Mouse (Mus musculus): ENCODE data around the gene Gfer. TPM values are rescaled to one million over a fixed set of nuclear protein-coding genes. Genes with fewer than 3 reads are reported as not detected.

Gene Gfer
- polyA plus RNA-seq, 1 experiment, result 62.8 TPM

DNA sequence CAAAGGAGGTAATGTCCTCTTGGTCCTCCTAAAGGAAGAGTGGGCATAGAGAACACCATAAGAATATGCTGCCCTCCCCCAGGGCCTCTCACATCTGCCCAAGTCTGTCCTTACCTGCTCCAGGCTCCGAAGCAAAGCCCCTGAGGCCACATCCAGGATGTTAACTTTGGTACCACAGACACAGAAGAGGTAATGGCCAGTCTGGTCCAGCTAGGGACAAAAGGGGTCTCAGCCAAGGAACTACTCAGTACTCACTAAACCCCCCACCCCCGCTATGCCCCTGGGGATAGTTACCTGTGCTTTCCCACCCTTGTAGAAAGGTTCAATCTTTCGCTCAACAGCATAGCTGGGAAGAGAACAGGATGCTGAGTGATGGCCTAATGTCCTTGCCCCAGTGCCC is 9.9 kb upstream of the Gfer start:
- Histone ChIP-seq H3K4me3 (ENCODE audit: insufficient read depth, poor library complexity, severe bottlenecking) (no peak overlapping the region), H3K27me3 (ENCODE audit: control insufficient read depth, insufficient read depth, insufficient read length) (no peaks in the 10 kb centered on the region)

DNA sequence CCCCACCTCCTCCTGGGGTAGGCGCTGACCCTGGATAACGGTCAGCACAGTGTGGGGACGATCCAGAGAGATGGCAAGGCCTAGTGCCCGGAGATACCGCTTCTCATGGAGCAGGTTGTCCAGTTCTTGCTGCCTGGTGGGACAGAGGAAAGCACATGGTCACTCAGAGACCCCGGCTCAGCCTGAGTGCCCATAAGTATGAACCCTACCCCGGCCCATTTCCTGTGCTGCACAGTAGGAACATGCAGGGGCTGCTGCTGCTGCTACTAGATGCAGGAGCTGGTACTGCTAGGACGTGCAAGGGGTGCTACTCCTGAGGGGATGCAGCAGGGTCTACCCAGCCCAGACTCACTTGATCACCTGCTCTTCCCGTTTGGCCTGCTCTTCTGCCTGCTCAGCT is 5.3 kb upstream of the Gfer start:
- no peak for TF ChIP-seq USF1 (IDR thresholded peaks at IDR 0.05; ENCODE audit: low read depth)
- TF ChIP-seq FOSL1 (IDR thresholded peaks at IDR 0.05; ENCODE audit: insufficient read depth, low read length, poor library complexity, severe bottlenecking), result no peak
- no peak for TF ChIP-seq CEBPB (IDR thresholded peaks at IDR 0.05; ENCODE audit: low read depth)
- no peak for TF ChIP-seq MAX (IDR thresholded peaks at IDR 0.05)
- no peak for TF ChIP-seq CTCF (IDR thresholded peaks at IDR 0.05; ENCODE audit: control insufficient read depth, insufficient read depth, insufficient read length)
- TF ChIP-seq MYOD1 (IDR thresholded peaks at IDR 0.05; ENCODE audit: control insufficient read depth, insufficient read length, low read depth), result no peak
- no peak for TF ChIP-seq MYOG (IDR thresholded peaks at IDR 0.05; ENCODE audit: control insufficient read depth, extremely low read depth, insufficient read length)
- peaks cover 49% of the 10 kb centered on the region for H3K36me3 ChIP-seq (ENCODE audit: control insufficient read depth, insufficient read depth)

More for the DNA sequence above, 9.9 kb upstream of the Gfer start:
- TF ChIP-seq CEBPB (IDR thresholded peaks at IDR 0.05; ENCODE audit: low read depth) (no peak), MYOG (IDR thresholded peaks at IDR 0.05; ENCODE audit: control insufficient read depth, extremely low read depth, insufficient read length) (no peak), FOSL1 (IDR thresholded peaks at IDR 0.05; ENCODE audit: insufficient read depth, low read length, poor library complexity, severe bottlenecking) (no peak), MYOD1 (IDR thresholded peaks at IDR 0.05; ENCODE audit: control insufficient read depth, insufficient read length, low read depth) (no peak), MAX (IDR thresholded peaks at IDR 0.05) (no peak), USF1 (IDR thresholded peaks at IDR 0.05; ENCODE audit: low read depth) (no peak), CTCF (IDR thresholded peaks at IDR 0.05; ENCODE audit: control insufficient read depth, insufficient read depth, insufficient read length) (no peak)
- Histone ChIP-seq H3K36me3 (ENCODE audit: control insufficient read depth, insufficient read depth) (peaks cover 40% of the 10 kb centered on the region), H3ac (ENCODE audit: control insufficient read depth, insufficient read length, low read depth) (peak overlapping the region; percentile 53), H3K79me3 (ENCODE audit: low read depth) (peaks cover 19% of the 10 kb centered on the region), H3K79me2 (ENCODE audit: control insufficient read depth, insufficient read depth) (peaks cover 25% of the 10 kb centered on the region)

DNA sequence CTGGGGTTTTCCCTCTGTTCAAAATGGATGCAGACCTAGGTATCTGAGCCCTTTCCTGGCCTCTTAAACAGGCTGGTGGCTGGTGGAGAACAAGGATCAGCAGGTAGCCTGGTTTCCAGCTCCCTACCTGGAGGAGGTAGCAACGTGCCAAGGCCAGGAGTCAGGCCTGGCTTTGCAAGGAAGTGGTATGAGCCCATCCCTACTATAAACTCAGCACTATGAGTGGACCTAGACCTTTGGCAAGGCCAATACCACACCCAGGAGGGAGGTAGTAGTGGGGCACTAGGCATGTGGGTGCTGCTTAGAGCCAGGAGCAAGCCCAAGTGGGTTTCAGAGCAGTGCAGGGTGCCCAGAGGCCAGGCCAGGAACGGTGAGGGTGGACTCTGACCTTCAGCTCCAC is 3.5 kb upstream of the Gfer start:
- H3ac ChIP-seq (ENCODE audit: control insufficient read depth, insufficient read length, low read depth), result no peak overlapping the region
- TF ChIP-seq MYOD1 (IDR thresholded peaks at IDR 0.05; ENCODE audit: control insufficient read depth, insufficient read length, low read depth), result no peak
- TF ChIP-seq FOSL1 (IDR thresholded peaks at IDR 0.05; ENCODE audit: insufficient read depth, low read length, poor library complexity, severe bottlenecking), result no peak
- no peak for TF ChIP-seq MAX (IDR thresholded peaks at IDR 0.05)
- no peak for TF ChIP-seq USF1 (IDR thresholded peaks at IDR 0.05; ENCODE audit: low read depth)
- no peak for TF ChIP-seq MYOG (IDR thresholded peaks at IDR 0.05; ENCODE audit: control insufficient read depth, extremely low read depth, insufficient read length)
- TF ChIP-seq CTCF (IDR thresholded peaks at IDR 0.05; ENCODE audit: control insufficient read depth, insufficient read depth, insufficient read length), result no peak
- TF ChIP-seq CEBPB (IDR thresholded peaks at IDR 0.05; ENCODE audit: low read depth), result no peak
- no peak overlapping the region for H3K4me3 ChIP-seq (ENCODE audit: insufficient read depth, poor library complexity, severe bottlenecking)
- H3K79me2 ChIP-seq (ENCODE audit: control insufficient read depth, insufficient read depth), result peaks cover 13% of the 10 kb centered on the region
- peaks cover 38% of the 10 kb centered on the region for H3K36me3 ChIP-seq (ENCODE audit: control insufficient read depth, insufficient read depth)
- H3K27me3 ChIP-seq (ENCODE audit: control insufficient read depth, insufficient read depth, insufficient read length), result no peaks in the 10 kb centered on the region
- peaks cover under 1% of the 10 kb centered on the region for H3K79me3 ChIP-seq (ENCODE audit: low read depth)

More for the DNA sequence above, 5.3 kb upstream of the Gfer start:
- no peak overlapping the region for H3ac ChIP-seq (ENCODE audit: control insufficient read depth, insufficient read length, low read depth)
- H3K4me3 ChIP-seq (ENCODE audit: insufficient read depth, poor library complexity, severe bottlenecking), result no peak overlapping the region
- no peaks in the 10 kb centered on the region for H3K27me3 ChIP-seq (ENCODE audit: control insufficient read depth, insufficient read depth, insufficient read length)
- peaks cover 9% of the 10 kb centered on the region for H3K79me3 ChIP-seq (ENCODE audit: low read depth)
- H3K79me2 ChIP-seq (ENCODE audit: control insufficient read depth, insufficient read depth), result peaks cover 12% of the 10 kb centered on the region

- TF ChIP-seq USF1 (IDR thresholded peaks at IDR 0.05; ENCODE audit: low read depth) (no peak), CEBPB (IDR thresholded peaks at IDR 0.05; ENCODE audit: low read depth) (no peak), CTCF (IDR thresholded peaks at IDR 0.05; ENCODE audit: control insufficient read depth, insufficient read depth, insufficient read length) (no peak), FOSL1 (IDR thresholded peaks at IDR 0.05; ENCODE audit: insufficient read depth, low read length, poor library complexity, severe bottlenecking) (no peak), MYOG (IDR thresholded peaks at IDR 0.05; ENCODE audit: control insufficient read depth, extremely low read depth, insufficient read length) (no peak), MYOD1 (IDR thresholded peaks at IDR 0.05; ENCODE audit: control insufficient read depth, insufficient read length, low read depth) (no peak), MAX (IDR thresholded peaks at IDR 0.05) (no peak)
- no peaks in the 10 kb centered on the region for H3K27me3 ChIP-seq (ENCODE audit: control insufficient read depth, insufficient read depth, insufficient read length)
- H3K4me3 ChIP-seq (ENCODE audit: insufficient read depth, poor library complexity, severe bottlenecking), result no peak overlapping the region
- H3K79me2 ChIP-seq (ENCODE audit: control insufficient read depth, insufficient read depth), result peaks cover 16% of the 10 kb centered on the region
- peaks cover 31% of the 10 kb centered on the region for H3K36me3 ChIP-seq (ENCODE audit: control insufficient read depth, insufficient read depth)
- peaks cover 1% of the 10 kb centered on the region for H3K79me3 ChIP-seq (ENCODE audit: low read depth)
- no peak overlapping the region for H3ac ChIP-seq (ENCODE audit: control insufficient read depth, insufficient read length, low read depth)
Measured at GRCm38 (mm10) chr17:24698715-24699114, 2.8 kb upstream of the Gfer start.

- TF ChIP-seq MAX (IDR thresholded peaks at IDR 0.05), result no peak
- no peak for TF ChIP-seq USF1 (IDR thresholded peaks at IDR 0.05; ENCODE audit: low read depth)
- no peak for TF ChIP-seq MYOD1 (IDR thresholded peaks at IDR 0.05; ENCODE audit: control insufficient read depth, insufficient read length, low read depth)
- TF ChIP-seq CEBPB (IDR thresholded peaks at IDR 0.05; ENCODE audit: low read depth), result no peak
- TF ChIP-seq CTCF (IDR thresholded peaks at IDR 0.05; ENCODE audit: control insufficient read depth, insufficient read depth, insufficient read length), result no peak
- TF ChIP-seq MYOG (IDR thresholded peaks at IDR 0.05; ENCODE audit: control insufficient read depth, extremely low read depth, insufficient read length), result no peak
- TF ChIP-seq FOSL1 (IDR thresholded peaks at IDR 0.05; ENCODE audit: insufficient read depth, low read length, poor library complexity, severe bottlenecking), result no peak
- H3K27me3 ChIP-seq (ENCODE audit: control insufficient read depth, insufficient read depth, insufficient read length), result no peaks in the 10 kb centered on the region
- peaks cover 32% of the 10 kb centered on the region for H3K36me3 ChIP-seq (ENCODE audit: control insufficient read depth, insufficient read depth)
- no peak overlapping the region for H3K4me3 ChIP-seq (ENCODE audit: insufficient read depth, poor library complexity, severe bottlenecking)
- H3ac ChIP-seq (ENCODE audit: control insufficient read depth, insufficient read length, low read depth), result no peak overlapping the region
- peaks cover 1% of the 10 kb centered on the region for H3K79me3 ChIP-seq (ENCODE audit: low read depth)
- peaks cover 16% of the 10 kb centered on the region for H3K79me2 ChIP-seq (ENCODE audit: control insufficient read depth, insufficient read depth)
Measured at GRCm38 (mm10) chr17:24697985-24698384, 2.0 kb upstream of the Gfer start.

Data from C2C12 (cell line).